Mouse (Mus musculus): ENCODE results near the gene Pygo2.

Gene Pygo2

GRCm38 (mm10) chr3:89392871-89393311, 37.1 kb upstream of the Pygo2 start:
- DNase-seq (ENCODE audit: low read depth, low spot score), result peak; percentile 55

GRCm38 (mm10) chr3:89393605-89394004, 36.4 kb upstream of the Pygo2 start:
- peak; percentile 95 for DNase-seq (ENCODE audit: low read depth, low spot score)

DNA sequence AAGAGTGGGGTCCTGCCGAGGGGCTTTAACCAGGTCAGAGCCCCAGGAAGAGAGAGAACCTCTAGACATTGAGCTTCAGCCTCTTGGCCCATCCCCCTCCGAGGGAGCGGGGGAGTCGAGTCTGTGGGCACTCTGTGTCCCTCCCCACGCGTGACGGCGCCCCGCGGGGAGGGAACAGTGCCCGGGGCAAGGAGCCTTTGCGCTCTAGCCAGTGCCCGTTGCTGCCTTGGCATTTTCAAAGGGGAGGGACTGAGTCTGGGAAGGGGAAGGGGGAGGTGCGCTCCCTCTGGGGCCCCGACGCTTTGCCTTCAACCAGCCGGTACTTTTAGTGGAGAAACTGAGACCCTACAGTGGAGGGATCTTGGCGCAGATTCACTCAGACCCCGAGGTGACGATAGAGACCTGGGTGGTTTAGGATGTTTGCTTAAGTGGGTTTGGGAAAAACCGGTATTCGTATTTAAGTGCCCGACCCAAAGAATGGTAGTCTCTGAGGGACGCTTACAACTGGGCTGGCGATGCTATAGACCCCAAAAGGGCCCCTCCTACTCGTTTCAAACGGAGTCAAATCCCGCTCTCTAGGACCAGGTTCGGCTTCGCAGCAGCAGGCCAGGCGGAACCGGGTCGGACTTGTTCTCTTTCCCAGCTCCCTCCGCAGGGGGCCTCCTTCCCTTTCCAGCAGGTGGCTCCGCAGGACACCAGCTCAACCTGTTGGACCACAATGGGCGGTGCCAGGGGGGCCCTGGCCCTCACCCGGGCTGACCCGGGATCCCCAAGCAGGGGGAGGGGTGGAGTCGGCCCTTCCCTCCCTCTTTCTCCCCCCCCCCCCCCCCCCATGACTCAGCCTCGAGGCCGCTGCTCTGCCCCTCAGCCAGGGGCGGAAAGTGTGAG, 35.8 kb upstream of the Pygo2 start, which contains the start of gene Zbtb7b:
TSS of gene Zbtb7b (minus strand) at position 771 of the 888 bp plus-strand sequence.
- peak; percentile 75 for DNase-seq (ENCODE audit: low read depth, low spot score)

DNA sequence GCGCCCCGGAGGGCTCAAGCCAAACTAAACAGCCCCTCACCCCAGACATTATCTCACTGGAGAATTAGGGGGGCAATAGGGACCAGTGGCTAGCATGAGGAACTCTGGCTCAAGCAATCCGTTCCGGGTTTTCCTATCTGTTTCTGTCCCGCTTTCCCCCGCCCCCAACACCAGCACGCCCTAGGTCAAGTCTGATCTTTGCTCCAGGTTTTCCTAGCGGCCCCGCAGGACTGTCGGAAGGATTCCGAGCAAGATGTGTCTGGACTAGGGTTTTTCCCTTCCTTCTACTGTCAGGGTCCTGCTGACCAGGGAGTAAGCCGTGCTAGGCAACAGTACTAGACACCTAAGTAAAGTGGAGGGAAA, 35.1 kb upstream of the Pygo2 start:
- DNase-seq (ENCODE audit: low read depth, low spot score), result peak; percentile 48

- DNase-seq (ENCODE audit: low read depth, low spot score), result peak; percentile 27
Observed at GRCm38 (mm10) chr3:89395419-89395805, 34.6 kb upstream of the Pygo2 start.

DNA sequence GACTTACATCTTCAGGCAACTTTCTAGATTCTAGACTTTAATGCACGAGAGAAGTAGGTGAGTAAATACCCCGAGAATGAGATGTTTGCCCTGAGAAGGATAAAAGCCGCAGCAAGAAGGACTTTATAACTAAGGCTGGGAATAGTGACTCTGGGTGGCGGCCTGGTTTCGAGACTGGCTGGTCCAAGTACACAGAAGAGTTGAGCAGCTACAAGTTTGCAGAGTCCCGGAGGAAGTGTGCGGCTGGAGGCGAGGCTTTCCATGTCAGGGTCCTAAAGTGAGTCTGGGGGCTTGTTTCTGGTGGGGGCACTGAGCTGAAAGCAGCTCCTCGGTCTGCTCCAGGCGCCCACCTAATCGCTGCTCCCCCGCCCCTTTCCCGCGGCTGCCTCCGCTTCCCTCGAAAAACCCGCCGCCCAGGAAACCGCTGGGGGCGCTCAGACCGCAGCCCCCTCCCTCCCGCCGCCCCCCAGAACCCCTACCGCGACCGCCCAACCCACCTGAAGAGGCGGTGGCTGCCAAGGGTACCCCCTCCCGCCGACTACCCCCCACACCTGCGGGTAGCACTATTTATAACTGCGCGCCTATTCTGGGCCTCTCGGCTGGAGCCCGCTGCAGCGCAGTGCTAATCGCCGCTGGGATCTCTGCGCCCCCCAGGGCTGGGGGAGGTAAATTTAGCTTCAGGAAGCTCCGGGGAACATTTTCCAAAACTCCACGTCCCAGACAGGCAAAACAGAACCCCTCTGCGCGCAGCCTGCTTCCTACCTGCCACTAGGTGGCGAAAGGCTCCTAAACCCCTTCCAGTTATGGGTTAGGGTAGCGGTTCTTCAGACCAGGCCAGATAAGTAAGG, 34.0 kb upstream of the Pygo2 start:
- peak; percentile 79 for DNase-seq (ENCODE audit: low read depth, low spot score)

- no peak for DNase-seq (ENCODE audit: low read depth, low spot score)
Observed at GRCm38 (mm10) chr3:89396654-89397005, 33.4 kb upstream of the Pygo2 start.

- DNase-seq (ENCODE audit: low read depth, low spot score), result no peak
Observed at GRCm38 (mm10) chr3:89401329-89401728, 28.7 kb upstream of the Pygo2 start.

DNA sequence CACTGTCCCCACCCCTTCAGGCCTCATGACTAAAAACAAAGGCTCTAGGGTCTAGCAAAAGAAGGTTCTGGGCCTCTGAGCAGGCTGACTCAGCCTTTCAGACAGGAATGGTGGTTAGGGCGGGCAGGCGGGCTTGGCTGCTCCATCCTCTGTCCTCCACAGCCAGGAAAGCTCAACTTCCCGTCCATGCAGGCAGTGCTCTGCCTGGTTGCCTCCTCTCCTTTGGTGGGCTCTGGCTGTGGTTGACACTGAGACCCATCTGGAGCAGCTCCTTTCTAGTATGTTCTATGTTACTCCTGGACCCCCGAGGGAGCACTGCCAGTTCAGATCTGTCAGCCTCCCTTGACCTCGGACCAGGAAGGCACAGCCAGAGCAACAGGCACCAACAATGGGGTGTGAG, 27.3 kb upstream of the Pygo2 start, which contains the start of gene Lenep:
TSS of gene Lenep (minus strand) at position 101 of the 400 bp plus-strand sequence.
- no peak for DNase-seq (ENCODE audit: low read depth, low spot score)

DNA sequence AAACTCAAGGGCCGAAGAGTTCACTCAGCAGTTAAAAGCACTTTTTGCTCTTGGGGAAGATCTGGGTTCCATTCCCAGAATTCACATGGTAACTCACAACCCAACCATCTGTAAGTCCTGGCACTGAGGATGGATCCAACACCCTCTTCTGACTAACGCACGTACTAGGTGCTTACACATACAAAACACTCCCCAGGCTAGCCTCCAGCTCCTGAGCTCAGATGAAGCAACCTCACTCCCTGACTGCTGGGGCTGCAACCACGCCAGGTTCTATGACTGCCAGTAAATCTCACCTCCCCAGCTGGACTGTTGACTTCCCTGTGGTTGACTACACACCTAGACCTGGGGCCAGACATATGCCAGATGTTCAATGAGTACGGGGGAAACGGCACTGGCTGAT, 23.1 kb upstream of the Pygo2 start:
- DNase-seq (ENCODE audit: low read depth, low spot score), result no peak

GRCm38 (mm10) chr3:89408448-89408847, 21.6 kb upstream of the Pygo2 start:
- no peak for DNase-seq (ENCODE audit: low read depth, low spot score)

DNA sequence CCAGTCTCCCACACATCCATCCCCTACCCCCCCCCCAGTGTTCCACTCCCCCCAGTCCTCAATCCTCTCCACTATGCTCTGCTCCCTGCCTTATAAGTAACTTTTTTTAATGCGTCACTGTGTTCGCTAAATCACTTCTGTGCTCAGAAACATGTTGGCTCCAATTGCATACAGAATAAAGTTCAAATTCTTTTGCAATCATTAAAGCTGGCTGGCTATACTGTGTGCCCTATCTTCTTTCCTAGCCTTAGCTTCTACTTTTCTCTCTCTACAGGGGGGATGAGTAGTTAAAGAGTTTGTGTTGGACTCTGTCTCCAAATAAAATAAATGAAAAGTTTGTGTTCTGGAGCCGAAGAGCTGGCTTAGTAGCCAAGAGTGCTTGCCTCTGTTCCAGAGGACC, 20.3 kb upstream of the Pygo2 start:
- no peak for DNase-seq (ENCODE audit: low read depth, low spot score)

- DNase-seq (ENCODE audit: low read depth, low spot score), result no peak
Observed at GRCm38 (mm10) chr3:89410864-89411263, 19.1 kb upstream of the Pygo2 start.

- DNase-seq (ENCODE audit: low read depth, low spot score), result peak; percentile 98
Observed at GRCm38 (mm10) chr3:89411490-89412393, 18.3 kb upstream of the Pygo2 start, which contains the start of gene Flad1. TSS of gene Flad1 (minus strand) at chr3:89411870.

DNA sequence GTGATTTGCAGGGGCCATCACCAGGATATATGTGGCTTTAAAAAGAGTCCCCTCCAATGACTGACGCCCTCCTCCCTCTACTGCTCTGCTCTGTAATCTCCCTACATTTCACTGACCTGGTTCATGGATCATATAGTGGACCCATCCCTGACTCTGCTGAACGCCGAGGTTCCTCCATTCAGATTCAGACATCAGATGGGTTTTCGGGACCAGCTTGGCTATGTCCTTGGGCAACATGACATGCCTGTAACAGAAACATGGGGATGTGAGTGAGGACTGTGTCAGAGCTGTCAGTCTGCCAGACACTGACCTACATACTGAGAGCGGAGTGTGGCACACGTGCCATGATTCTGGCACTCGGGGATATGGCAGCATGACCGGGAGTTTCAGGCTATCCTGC, 13.9 kb upstream of the Pygo2 start:
- no peak for DNase-seq (ENCODE audit: low read depth, low spot score)

DNA sequence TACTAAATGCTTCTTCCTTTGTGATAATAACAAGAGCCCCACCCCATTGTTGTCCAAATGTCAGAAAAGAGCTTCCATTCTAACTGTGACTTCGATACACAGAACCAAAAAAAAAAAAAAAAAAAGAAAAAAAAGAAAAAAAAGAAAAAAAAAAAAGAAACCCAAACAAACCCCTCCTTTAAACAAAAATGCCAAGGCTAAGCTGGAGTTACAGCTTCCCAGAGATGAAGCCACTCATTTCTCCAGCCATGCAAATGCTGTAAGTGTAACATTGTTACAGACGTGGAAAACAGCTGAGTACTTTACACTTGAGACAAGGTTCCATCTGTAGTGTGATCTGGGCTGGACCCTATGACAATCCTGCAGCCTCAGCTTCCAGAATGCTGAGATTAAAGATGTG, 12.9 kb upstream of the Pygo2 start:
- DNase-seq (ENCODE audit: low read depth, low spot score), result no peak

GRCm38 (mm10) chr3:89417840-89418169, 12.2 kb upstream of the Pygo2 start:
- no peak for DNase-seq (ENCODE audit: low read depth, low spot score)

DNA sequence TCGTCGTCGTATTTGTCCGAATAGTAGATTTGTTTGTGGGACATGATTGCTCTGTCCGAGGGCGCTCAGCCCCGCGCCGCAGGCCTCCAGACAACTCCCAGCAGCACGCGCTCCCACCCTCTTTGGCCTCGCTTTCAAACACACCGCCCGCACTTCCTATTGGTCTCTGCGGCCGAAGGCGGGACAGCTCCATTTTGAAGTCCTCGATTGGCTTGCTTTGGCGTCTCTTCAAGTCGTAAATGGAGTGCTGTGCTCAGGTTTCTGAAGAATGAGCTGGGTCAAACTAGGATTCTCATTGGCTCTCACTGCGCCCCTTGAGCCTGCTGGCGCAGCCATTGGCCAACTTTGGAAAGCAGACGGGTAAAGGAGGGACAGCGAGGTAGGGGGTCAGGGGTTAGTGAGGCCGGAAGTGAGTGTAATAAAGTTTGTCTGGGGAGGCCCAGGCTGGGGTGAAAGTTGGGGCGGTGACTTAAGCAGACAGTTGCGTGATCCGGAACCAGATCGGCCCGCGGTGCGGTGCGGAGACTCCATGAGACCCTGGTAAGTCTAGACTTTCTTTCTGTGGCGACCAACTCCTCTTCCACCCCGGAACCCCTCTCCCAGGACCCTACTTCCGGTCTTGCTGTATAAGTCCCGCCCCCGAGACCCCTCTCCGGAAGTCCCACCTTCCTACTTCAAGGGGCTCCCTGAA, 11.7 kb upstream of the Pygo2 start, which contains the start of the genes Cks1b and Shc1:
TSS of gene Cks1b (minus strand) at position 214 of the 691 bp plus-strand sequence.
TSS of gene Shc1 (plus strand) at position 274 of the 691 bp plus-strand sequence.
- DNase-seq (ENCODE audit: low read depth, low spot score), result peak; percentile 96

DNA sequence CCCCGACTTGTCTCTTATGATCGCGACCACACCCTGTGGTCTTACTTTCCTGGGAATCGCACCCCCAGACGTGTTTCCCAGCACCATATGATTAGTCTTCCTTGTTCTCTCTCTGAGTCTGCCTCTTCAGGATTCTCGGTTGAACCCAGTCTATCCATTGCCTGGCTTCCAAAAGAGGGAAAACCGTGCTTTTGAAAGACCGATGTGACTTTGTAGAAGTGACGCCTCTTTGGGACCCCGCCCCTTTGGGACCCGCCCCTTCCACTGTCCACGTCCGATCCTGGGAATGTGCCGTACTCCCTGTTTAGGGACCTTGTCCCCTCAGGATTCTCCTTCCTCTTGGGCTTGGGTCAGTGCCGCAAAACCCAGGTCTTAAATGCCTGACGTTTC, 11.2 kb upstream of the Pygo2 start:
- no peak for DNase-seq (ENCODE audit: low read depth, low spot score)

DNA sequence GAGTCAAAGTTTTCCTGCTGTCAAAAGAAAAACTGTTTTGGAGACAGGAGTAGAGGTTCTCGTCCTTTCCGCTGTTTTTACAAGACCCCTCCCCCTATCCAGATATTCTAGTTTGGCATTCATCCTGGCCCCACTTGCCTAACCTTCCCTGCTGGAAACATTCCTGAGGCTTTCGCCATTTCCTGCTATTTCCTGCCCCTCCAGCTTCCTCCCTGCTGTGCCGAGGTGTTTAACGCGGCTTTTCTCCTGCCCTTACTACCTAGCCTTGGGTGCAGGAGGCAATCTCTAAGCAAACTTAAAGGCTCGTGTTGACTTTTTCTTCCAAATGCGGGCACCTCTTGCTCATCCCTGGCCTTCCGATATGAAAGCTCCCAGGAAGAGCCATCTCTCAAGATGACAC, 10.4 kb upstream of the Pygo2 start:
- no peak for DNase-seq (ENCODE audit: low read depth, low spot score)

GRCm38 (mm10) chr3:89419981-89420380, 10.0 kb upstream of the Pygo2 start:
- no peak for DNase-seq (ENCODE audit: low read depth, low spot score)
